Mouse (Mus musculus) myocyte (in vitro differentiated cells): ENCODE data around the gene Bhmt2. TPM values are rescaled to one million over a fixed set of nuclear protein-coding genes. Genes with fewer than 3 reads are reported as not detected.

Experiments used
- H3K27me3 ChIP-seq: one replicate; pipeline ENCODE4 v1.6.1; 2011; ENCODE audit not compliant: control insufficient read depth, insufficient read depth, insufficient read length
- H3K36me3 ChIP-seq: one replicate; pipeline ENCODE4 v1.6.1; 2011; ENCODE audit not compliant: control insufficient read depth, insufficient read depth
- H3K4me2 ChIP-seq: one replicate; pipeline ENCODE4 v1.6.1; 2011; ENCODE audit warnings: low read depth, control low read depth
- H3K4me3 ChIP-seq: one replicate; pipeline ENCODE4 v1.5.1; 2011; ENCODE audit warnings: mild to moderate bottlenecking, control low read depth, moderate library complexity
- H3K79me2 ChIP-seq: one replicate; pipeline ENCODE4 v1.6.1; 2011; ENCODE audit not compliant: control insufficient read depth, insufficient read depth
- H3ac ChIP-seq: one replicate; pipeline ENCODE4 v1.6.1; 2011; ENCODE audit not compliant: control insufficient read depth, insufficient read length
- CEBPB ChIP-seq: IDR thresholded peaks from 2 replicates; pipeline ENCODE4 v1.6.1; 2011; ENCODE audit warnings: mild to moderate bottlenecking, moderate library complexity; ENCODE audit not compliant: poor library complexity, insufficient read depth, severe bottlenecking
- E2F4 ChIP-seq: IDR thresholded peaks from one replicate; pipeline ENCODE4 v1.6.1; 2011; ENCODE audit warnings: mild to moderate bottlenecking, control low read depth, moderate library complexity; ENCODE audit not compliant: insufficient read depth
- MAX ChIP-seq: IDR thresholded peaks from one replicate; pipeline ENCODE4 v1.6.1; 2011; ENCODE audit warnings: low read depth, mild to moderate bottlenecking, control low read depth
- MYOD1 ChIP-seq, 3 experiments: IDR thresholded peaks; one replicate each; pipeline ENCODE4 v1.6.1; 2011; ENCODE audit warnings: control low read depth in 2 of 3, low read depth in 2 of 3, mild to moderate bottlenecking in 2 of 3, moderate library complexity in 1 of 3; ENCODE audit not compliant: insufficient read length in 2 of 3, control insufficient read depth in 1 of 3
- MYOG ChIP-seq, 3 experiments: IDR thresholded peaks; one replicate each; pipeline ENCODE4 v1.6.1; 2011; ENCODE audit warnings: control low read depth in 2 of 3, low read depth in 2 of 3, mild to moderate bottlenecking in 2 of 3; ENCODE audit not compliant: insufficient read length in 2 of 3, control insufficient read depth in 1 of 3, insufficient read depth in 1 of 3
- POLR2A ChIP-seq: IDR thresholded peaks from one replicate; pipeline ENCODE4 v1.6.1; 2011; ENCODE audit warnings: low read depth, mild to moderate bottlenecking, control low read depth, moderate library complexity; ENCODE audit not compliant: insufficient read length
- POLR2AphosphoS2 ChIP-seq: IDR thresholded peaks from one replicate; pipeline ENCODE4 v1.6.1; 2011; ENCODE audit warnings: low read depth, control low read depth; ENCODE audit not compliant: insufficient read length
- REST ChIP-seq: IDR thresholded peaks from one replicate; pipeline ENCODE4 v1.6.1; 2011; ENCODE audit warnings: mild to moderate bottlenecking, control low read depth, moderate library complexity; ENCODE audit not compliant: insufficient read depth, insufficient read length
- SRF ChIP-seq: IDR thresholded peaks from one replicate; pipeline ENCODE4 v1.6.1; 2011; ENCODE audit warnings: low read depth; ENCODE audit not compliant: control insufficient read depth, insufficient read length
- TCF12 ChIP-seq: IDR thresholded peaks from one replicate; pipeline ENCODE4 v1.6.1; 2011; ENCODE audit warnings: mild to moderate bottlenecking, control low read depth; ENCODE audit not compliant: poor library complexity, insufficient read depth, severe bottlenecking
- TCF3 ChIP-seq: IDR thresholded peaks from one replicate; pipeline ENCODE4 v1.6.1; 2011; ENCODE audit warnings: low read depth, control low read depth; ENCODE audit not compliant: insufficient read length
- USF1 ChIP-seq: IDR thresholded peaks from one replicate; pipeline ENCODE4 v1.6.1; 2011; ENCODE audit warnings: low read depth, mild to moderate bottlenecking, control low read depth, moderate library complexity
- polyA plus RNA-seq: library from polyadenylated mRNA; unstranded; fragments of >200 nt; fragmentation: generic; extraction: Trizol; gene quantifications from one replicate; pipeline ENCODE4 v1.2.1, GENCODE M21; 2012; ENCODE audit warnings: missing spikeins

Gene Bhmt2
- polyA plus RNA-seq, 1 experiment, result not detected

- H3K4me3 ChIP-seq, result no peak overlapping the region
- no peak overlapping the region for H3ac ChIP-seq
- no peak overlapping the region for H3K4me2 ChIP-seq
Observed at GRCm38 (mm10) chr13:93698866-93699265, 24.8 kb upstream of the Bhmt2 start.

GRCm38 (mm10) chr13:93690821-93691220 is 16.7 kb upstream of the Bhmt2 start:
- Histone ChIP-seq H3K4me2 (no peak overlapping the region), H3K4me3 (no peak overlapping the region), H3K79me2 (no peaks in the 10 kb centered on the region), H3ac (no peak overlapping the region), H3K27me3 (no peaks in the 10 kb centered on the region), H3K36me3 (no peaks in the 10 kb centered on the region)
- TF ChIP-seq E2F4 (no peak), SRF (no peak), POLR2A (no peak), CEBPB (no peak), TCF3 (no peak), POLR2AphosphoS2 (no peak), REST (no peak), MYOD1 (IDR thresholded peaks at IDR 0.05; ENCODE audit: control insufficient read depth in 1 of 3, insufficient read length in 2 of 3, low read depth in 2 of 3) (no peak), MAX (no peak), TCF12 (no peak), USF1 (no peak), MYOG (IDR thresholded peaks at IDR 0.05; ENCODE audit: control insufficient read depth in 1 of 3, insufficient read depth in 1 of 3, insufficient read length in 2 of 3, low read depth in 2 of 3) (no peak)

More at GRCm38 (mm10) chr13:93698866-93699265, 24.8 kb upstream of the Bhmt2 start:
- Histone ChIP-seq H3K79me2 (no peaks in the 10 kb centered on the region), H3K36me3 (no peaks in the 10 kb centered on the region), H3K27me3 (peaks cover 21% of the 10 kb centered on the region)
- TF ChIP-seq POLR2A (no peak), MAX (no peak), POLR2AphosphoS2 (no peak), CEBPB (no peak), SRF (no peak), USF1 (no peak), MYOD1 (IDR thresholded peaks at IDR 0.05; ENCODE audit: control insufficient read depth in 1 of 3, insufficient read length in 2 of 3, low read depth in 2 of 3) (no peak), E2F4 (no peak), TCF3 (no peak), MYOG (IDR thresholded peaks at IDR 0.05; ENCODE audit: control insufficient read depth in 1 of 3, insufficient read depth in 1 of 3, insufficient read length in 2 of 3, low read depth in 2 of 3) (no peak), TCF12 (no peak), REST (no peak)

- no peak overlapping the region for H3ac ChIP-seq
- TF ChIP-seq TCF12 (no peak), CEBPB (no peak), POLR2AphosphoS2 (no peak), POLR2A (no peak), SRF (no peak), USF1 (no peak), MAX (no peak), MYOD1 (IDR thresholded peaks at IDR 0.05; ENCODE audit: control insufficient read depth in 1 of 3, insufficient read length in 2 of 3, low read depth in 2 of 3) (no peak), E2F4 (no peak), REST (no peak), TCF3 (no peak), MYOG (IDR thresholded peaks at IDR 0.05; ENCODE audit: control insufficient read depth in 1 of 3, insufficient read depth in 1 of 3, insufficient read length in 2 of 3, low read depth in 2 of 3) (no peak)
- H3K4me2 ChIP-seq, result no peak overlapping the region
- H3K36me3 ChIP-seq, result no peaks in the 10 kb centered on the region
- no peaks in the 10 kb centered on the region for H3K27me3 ChIP-seq
- no peaks in the 10 kb centered on the region for H3K79me2 ChIP-seq
- H3K4me3 ChIP-seq, result no peak overlapping the region
Observed at GRCm38 (mm10) chr13:93689566-93689965, 15.5 kb upstream of the Bhmt2 start.

- no peaks in the 10 kb centered on the region for H3K79me2 ChIP-seq
- TF ChIP-seq E2F4 (no peak), SRF (no peak)
- no peak overlapping the region for H3K4me3 ChIP-seq
- no peaks in the 10 kb centered on the region for H3K36me3 ChIP-seq
- no peaks in the 10 kb centered on the region for H3K27me3 ChIP-seq
- H3ac ChIP-seq, result no peak overlapping the region
- no peak overlapping the region for H3K4me2 ChIP-seq
Observed at GRCm38 (mm10) chr13:93687321-93687720, 13.2 kb upstream of the Bhmt2 start.

GRCm38 (mm10) chr13:93685226-93685625 is 11.1 kb upstream of the Bhmt2 start:
- TF ChIP-seq MYOD1 (IDR thresholded peaks at IDR 0.05; ENCODE audit: control insufficient read depth in 1 of 3, insufficient read length in 2 of 3, low read depth in 2 of 3), result no peak
- no peak for TF ChIP-seq REST
- no peak for TF ChIP-seq SRF
- no peak for TF ChIP-seq POLR2AphosphoS2
- no peak for TF ChIP-seq TCF12
- TF ChIP-seq USF1, result no peak
- TF ChIP-seq CEBPB, result no peak
- no peak for TF ChIP-seq MAX
- TF ChIP-seq MYOG (IDR thresholded peaks at IDR 0.05; ENCODE audit: control insufficient read depth in 1 of 3, insufficient read depth in 1 of 3, insufficient read length in 2 of 3, low read depth in 2 of 3), result no peak
- no peak for TF ChIP-seq E2F4
- TF ChIP-seq TCF3, result no peak
- no peak for TF ChIP-seq POLR2A
- Histone ChIP-seq H3K4me3 (no peak overlapping the region), H3K79me2 (no peaks in the 10 kb centered on the region), H3K4me2 (no peak overlapping the region), H3ac (no peak overlapping the region), H3K36me3 (no peaks in the 10 kb centered on the region), H3K27me3 (no peaks in the 10 kb centered on the region)
